Mouse (Mus musculus): ENCODE results near the gene Nfasc. TPM values are rescaled to one million over a fixed set of nuclear protein-coding genes. Genes with fewer than 3 reads are reported as not detected.

Gene Nfasc
- polyA plus RNA-seq, 1 experiment from 2014 or later, result 0.06 TPM

DNA sequence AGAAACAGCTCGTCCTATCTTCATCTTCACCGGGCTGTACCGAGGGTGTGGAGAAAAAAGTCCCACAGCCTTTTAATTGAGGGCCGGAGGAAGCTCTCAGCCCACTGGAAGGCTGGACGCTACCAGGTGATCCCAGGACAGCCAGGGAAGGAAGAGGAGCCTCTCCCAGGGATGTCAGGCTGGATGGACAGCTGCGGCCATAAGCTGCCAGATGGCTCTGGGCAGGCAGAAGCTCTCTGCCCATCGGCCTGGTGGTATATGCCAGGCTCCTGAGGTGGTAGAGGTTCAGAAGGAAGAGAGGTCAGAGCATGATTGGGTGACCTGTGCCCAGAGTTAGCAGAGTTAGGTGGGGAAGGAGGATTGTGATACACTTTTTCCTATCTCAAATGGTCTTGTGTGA, 168.7 kb downstream of the Nfasc start:
- Histone ChIP-seq H3K9me3 (ENCODE audit: low read length) (no peaks in the 10 kb centered on the region), H3K4me2 (replicated peaks; ENCODE audit: low read depth, low read length) (no peak overlapping the region), H3K4me1 (ENCODE audit: insufficient read depth, low read depth, low read length) (no peaks in the 10 kb centered on the region), H3K27ac (ENCODE audit: low read length) (no peak overlapping the region), H3K9ac (replicated peaks; ENCODE audit: low read depth) (no peak overlapping the region), H3K27me3 (replicated peaks; ENCODE audit: insufficient read depth, low read length) (no peaks in the 10 kb centered on the region), H3K4me3 (ENCODE audit: low read depth, low read length) (no peak overlapping the region), H3K36me3 (ENCODE audit: insufficient read depth, low read length) (no peaks in the 10 kb centered on the region)
- ATAC-seq (no peak), DNase-seq (ENCODE audit: low spot score) (no peak)
- TF ChIP-seq EP300 (IDR thresholded peaks at IDR 0.05) (no peak), CTCF (IDR thresholded peaks at IDR 0.05) (no peak)
- WGBS, result 91% methylated on average over 7 of the region's 7 CpGs

DNA sequence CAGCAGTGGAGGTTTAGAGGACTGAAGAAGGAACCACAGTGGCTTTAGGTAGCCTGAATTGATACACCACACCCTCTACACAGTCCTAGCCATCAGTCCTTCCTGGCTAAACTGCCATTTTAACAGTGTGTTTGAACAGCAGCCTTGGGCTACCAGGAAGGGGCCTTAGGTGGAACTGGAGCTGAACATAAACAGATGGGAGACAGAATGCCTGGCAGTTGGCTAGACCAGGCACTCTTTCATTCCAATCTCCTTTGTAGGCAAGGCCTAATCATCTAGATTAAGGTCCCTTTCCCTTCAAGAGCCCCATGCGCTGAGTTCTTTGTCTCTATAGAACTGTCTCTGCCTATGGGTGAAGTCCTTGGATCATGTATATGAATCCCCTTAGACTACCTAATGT, 170.0 kb downstream of the Nfasc start:
- Histone ChIP-seq H3K36me3 (ENCODE audit: insufficient read depth, low read length) (no peaks in the 10 kb centered on the region), H3K9ac (replicated peaks; ENCODE audit: low read depth) (no peak overlapping the region), H3K27me3 (replicated peaks; ENCODE audit: insufficient read depth, low read length) (no peaks in the 10 kb centered on the region), H3K9me3 (ENCODE audit: low read length) (no peaks in the 10 kb centered on the region), H3K4me3 (ENCODE audit: low read depth, low read length) (no peak overlapping the region), H3K4me2 (replicated peaks; ENCODE audit: low read depth, low read length) (no peak overlapping the region), H3K4me1 (ENCODE audit: insufficient read depth, low read depth, low read length) (no peaks in the 10 kb centered on the region), H3K27ac (ENCODE audit: low read length) (no peak overlapping the region)
- no peak for TF ChIP-seq CTCF (IDR thresholded peaks at IDR 0.05)
- TF ChIP-seq EP300 (IDR thresholded peaks at IDR 0.05), result no peak
- DNase-seq (ENCODE audit: low spot score) (no peak), ATAC-seq (no peak)
- WGBS, result 100% methylated on average over 1 of the region's 1 CpGs

DNA sequence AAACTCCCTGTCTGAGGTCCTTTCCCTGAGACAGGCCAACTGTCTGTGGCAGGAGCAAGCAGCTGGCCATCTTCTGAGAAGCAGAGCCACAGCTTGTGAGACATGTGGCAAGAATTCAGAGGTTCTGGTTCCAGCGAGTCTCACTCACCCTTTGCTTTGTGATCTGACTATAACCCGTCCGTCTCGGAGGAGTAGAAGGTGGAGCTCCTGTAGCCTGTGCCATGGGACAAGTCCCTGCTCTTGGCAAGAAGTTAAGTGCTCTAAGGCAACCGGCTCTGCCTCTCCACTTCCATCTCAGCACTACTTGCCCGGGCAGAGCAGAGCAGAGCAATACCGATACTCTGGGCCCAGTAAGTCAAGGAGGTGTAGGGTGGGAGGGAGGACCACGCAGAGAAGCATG, 170.7 kb downstream of the Nfasc start:
- no peak for TF ChIP-seq CTCF (IDR thresholded peaks at IDR 0.05)
- no peak for TF ChIP-seq EP300 (IDR thresholded peaks at IDR 0.05)
- no peaks in the 10 kb centered on the region for H3K9me3 ChIP-seq (ENCODE audit: low read length)
- no peak overlapping the region for H3K4me3 ChIP-seq (ENCODE audit: low read depth, low read length)
- WGBS, result 70% methylated on average over 8 of the region's 8 CpGs
- DNase-seq (ENCODE audit: low spot score) (no peak), ATAC-seq (no peak)
- no peak overlapping the region for H3K9ac ChIP-seq (replicated peaks; ENCODE audit: low read depth)
- no peaks in the 10 kb centered on the region for H3K36me3 ChIP-seq (ENCODE audit: insufficient read depth, low read length)
- no peaks in the 10 kb centered on the region for H3K27me3 ChIP-seq (replicated peaks; ENCODE audit: insufficient read depth, low read length)
- H3K4me2 ChIP-seq (replicated peaks; ENCODE audit: low read depth, low read length), result no peak overlapping the region
- no peaks in the 10 kb centered on the region for H3K4me1 ChIP-seq (ENCODE audit: insufficient read depth, low read depth, low read length)
- no peak overlapping the region for H3K27ac ChIP-seq (ENCODE audit: low read length)

DNA sequence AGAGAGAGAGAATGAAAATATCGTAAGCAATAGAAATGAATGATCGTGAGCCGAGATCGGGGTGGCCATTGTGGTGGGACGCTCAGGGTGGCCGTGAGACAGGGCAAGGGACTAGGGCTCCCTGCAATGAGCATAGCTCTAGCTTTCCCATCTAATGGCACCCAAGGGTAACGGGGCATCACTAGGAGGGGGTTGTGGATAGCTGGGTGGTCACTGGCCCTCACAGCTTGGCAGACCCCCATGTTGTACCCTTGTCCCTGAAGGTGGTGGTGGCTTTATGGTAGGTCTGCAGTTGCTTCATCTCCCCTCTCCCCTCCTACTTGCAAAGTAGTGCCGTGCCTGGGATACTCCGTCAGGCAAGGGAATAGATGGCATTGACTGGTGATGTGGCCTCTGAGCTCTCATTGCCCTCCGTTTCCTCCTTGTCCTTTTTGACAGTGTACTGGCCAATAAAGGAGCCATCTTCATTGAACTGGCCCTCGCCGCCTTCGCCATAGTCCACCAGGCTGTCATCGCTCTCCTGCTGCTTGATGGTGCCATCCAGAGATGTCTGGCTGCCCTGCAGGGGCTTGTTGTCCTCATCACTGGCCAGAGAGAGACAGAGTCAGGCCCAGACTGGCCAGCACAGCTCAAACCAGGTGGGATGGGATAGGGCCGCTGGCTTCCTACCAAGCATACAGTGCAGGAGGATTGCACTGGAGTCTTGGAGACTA, 171.4 kb downstream of the Nfasc start:
- Histone ChIP-seq H3K9ac (replicated peaks; ENCODE audit: low read depth) (no peak overlapping the region), H3K9me3 (ENCODE audit: low read length) (no peaks in the 10 kb centered on the region), H3K4me2 (replicated peaks; ENCODE audit: low read depth, low read length) (no peak overlapping the region), H3K27ac (ENCODE audit: low read length) (no peak overlapping the region), H3K36me3 (ENCODE audit: insufficient read depth, low read length) (no peaks in the 10 kb centered on the region), H3K4me1 (ENCODE audit: insufficient read depth, low read depth, low read length) (no peaks in the 10 kb centered on the region), H3K27me3 (replicated peaks; ENCODE audit: insufficient read depth, low read length) (no peaks in the 10 kb centered on the region), H3K4me3 (ENCODE audit: low read depth, low read length) (no peak overlapping the region)
- no peak for TF ChIP-seq CTCF (IDR thresholded peaks at IDR 0.05)
- no peak for TF ChIP-seq EP300 (IDR thresholded peaks at IDR 0.05)
- 95% methylated on average over 14 of the region's 15 CpGs for WGBS
- ATAC-seq (no peak), DNase-seq (ENCODE audit: low spot score) (no peak)

DNA sequence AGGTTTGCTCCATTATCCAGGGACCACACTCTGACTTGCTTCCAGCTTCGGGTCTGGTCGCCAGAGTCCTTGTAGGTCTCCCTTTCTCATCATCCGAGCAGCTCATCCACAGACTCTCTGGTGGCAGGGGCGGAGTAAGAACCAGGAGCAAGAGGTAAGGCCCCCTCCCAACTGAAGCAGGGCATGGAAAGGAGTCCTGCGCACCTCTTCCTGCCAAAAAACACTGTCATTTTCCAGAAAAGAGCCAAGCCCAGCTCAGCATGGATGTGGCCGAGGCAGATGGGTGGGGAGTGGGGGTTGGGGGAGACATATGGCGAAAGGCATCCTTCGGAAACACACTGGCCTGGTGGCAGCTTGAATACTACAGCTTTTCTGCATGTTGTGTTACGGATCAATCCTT, 172.1 kb downstream of the Nfasc start:
- no peak overlapping the region for H3K4me2 ChIP-seq (replicated peaks; ENCODE audit: low read depth, low read length)
- WGBS, result 70% methylated on average over 9 of the region's 9 CpGs
- H3K9ac ChIP-seq (replicated peaks; ENCODE audit: low read depth), result no peak overlapping the region
- TF ChIP-seq EP300 (IDR thresholded peaks at IDR 0.05), result no peak
- no peak for TF ChIP-seq CTCF (IDR thresholded peaks at IDR 0.05)
- ATAC-seq (no peak), DNase-seq (ENCODE audit: low spot score) (no peak)
- H3K4me3 ChIP-seq (ENCODE audit: low read depth, low read length), result no peak overlapping the region
- H3K27ac ChIP-seq (ENCODE audit: low read length), result no peak overlapping the region
- H3K9me3 ChIP-seq (ENCODE audit: low read length), result no peaks in the 10 kb centered on the region
- H3K4me1 ChIP-seq (ENCODE audit: insufficient read depth, low read depth, low read length), result no peaks in the 10 kb centered on the region
- H3K36me3 ChIP-seq (ENCODE audit: insufficient read depth, low read length), result no peaks in the 10 kb centered on the region
- no peaks in the 10 kb centered on the region for H3K27me3 ChIP-seq (replicated peaks; ENCODE audit: insufficient read depth, low read length)

DNA sequence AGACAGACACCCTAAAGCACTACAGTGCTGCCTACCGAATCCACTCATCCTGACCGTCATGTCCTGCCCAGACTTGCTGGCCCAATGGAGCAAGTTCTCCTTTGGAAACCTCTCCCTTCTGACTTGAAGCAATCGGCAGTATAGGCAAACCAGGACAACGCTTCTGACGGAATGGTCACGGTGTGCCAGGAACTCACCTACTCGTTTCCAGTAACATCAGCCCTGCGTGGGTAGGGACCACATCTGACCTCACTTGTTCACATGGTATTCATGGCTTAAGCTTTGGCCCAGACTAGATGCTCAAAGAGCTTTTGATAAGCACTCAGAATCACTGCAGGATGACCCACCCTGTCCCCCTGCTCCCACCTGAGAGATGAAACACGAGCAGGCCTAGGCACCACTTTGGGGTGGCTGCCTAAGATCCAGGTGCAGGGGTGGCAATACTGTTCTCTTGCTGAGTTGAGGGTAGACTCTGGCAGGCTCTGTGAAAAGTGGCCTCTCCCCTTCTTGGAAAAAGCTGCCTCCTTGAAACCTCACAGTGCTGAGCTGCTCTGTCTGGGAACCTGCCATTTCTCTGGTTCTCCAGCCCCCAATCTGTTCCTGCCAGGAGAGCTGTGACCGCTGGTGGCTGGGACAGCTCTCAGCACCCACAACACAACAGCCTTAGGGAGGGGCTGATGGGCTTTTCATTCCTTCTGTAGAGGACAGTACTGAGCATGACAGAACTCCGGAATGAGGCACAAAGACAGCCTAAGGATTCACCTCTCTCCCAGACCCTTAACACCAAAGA, 174.1 kb downstream of the Nfasc start:
- H3K4me3 ChIP-seq (ENCODE audit: low read depth, low read length), result no peak overlapping the region
- H3K4me2 ChIP-seq (replicated peaks; ENCODE audit: low read depth, low read length), result no peak overlapping the region
- TF ChIP-seq EP300 (IDR thresholded peaks at IDR 0.05) (no peak), CTCF (IDR thresholded peaks at IDR 0.05) (no peak)
- no peak overlapping the region for H3K9ac ChIP-seq (replicated peaks; ENCODE audit: low read depth)
- H3K9me3 ChIP-seq (ENCODE audit: low read length), result no peaks in the 10 kb centered on the region
- no peak overlapping the region for H3K27ac ChIP-seq (ENCODE audit: low read length)
- no peaks in the 10 kb centered on the region for H3K36me3 ChIP-seq (ENCODE audit: insufficient read depth, low read length)
- ATAC-seq, result no peak
- no peak for DNase-seq (ENCODE audit: low spot score)
- no peaks in the 10 kb centered on the region for H3K27me3 ChIP-seq (replicated peaks; ENCODE audit: insufficient read depth, low read length)
- WGBS, result 79% methylated on average over 11 of the region's 11 CpGs
- no peaks in the 10 kb centered on the region for H3K4me1 ChIP-seq (ENCODE audit: insufficient read depth, low read depth, low read length)
